Mouse (Mus musculus) lung, embryonic 15.5 days (tissue): ENCODE data around the gene Oscar. TPM values are rescaled to one million over a fixed set of nuclear protein-coding genes. Genes with fewer than 3 reads are reported as not detected.
A peak's percentile ranks its signal among the peaks of the same experiment; 100 is the strongest.

Source experiments
- ATAC-seq: fragments of 200-750 bp; cut with Nextera tagmentation; 2 replicates; pipeline ENCODE4 v1.8.0; 2017; ENCODE audit warnings: moderate number of reproducible peaks, borderline replicate concordance; ENCODE audit not compliant: low FRiP score, low TSS enrichment; ENCODE audit errors: extremely low read depth
- H3K27ac ChIP-seq: fragments of 300-500 bp; sonication (generic); 2 replicates; pipeline ENCODE4 v1.5.1; 2015; ENCODE audit warnings: moderate library complexity, mild to moderate bottlenecking, inconsistent platforms
- H3K27me3 ChIP-seq: fragments of 300-500 bp; sonication (generic); 2 replicates; pipeline ENCODE4 v1.6.1; 2015; ENCODE audit warnings: inconsistent platforms
- H3K36me3 ChIP-seq: fragments of 300-500 bp; sonication (generic); 2 replicates; pipeline ENCODE4 v1.6.1; 2015; ENCODE audit warnings: inconsistent platforms
- H3K4me1 ChIP-seq: fragments of 300-500 bp; sonication (generic); 2 replicates; pipeline ENCODE4 v1.6.1; 2015; ENCODE audit warnings: inconsistent platforms
- H3K4me2 ChIP-seq: fragments of 300-500 bp; sonication (generic); 2 replicates; pipeline ENCODE4 v1.6.1; 2015; ENCODE audit warnings: inconsistent platforms, mild to moderate bottlenecking, moderate library complexity
- H3K4me3 ChIP-seq: fragments of 300-500 bp; sonication (generic); 2 replicates; pipeline ENCODE4 v1.5.1; 2015; ENCODE audit warnings: mild to moderate bottlenecking, inconsistent platforms
- H3K9ac ChIP-seq: fragments of 300-500 bp; sonication (generic); 2 replicates; pipeline ENCODE4 v1.6.1; 2015; ENCODE audit warnings: inconsistent platforms
- H3K9me3 ChIP-seq: fragments of 300-500 bp; sonication (generic); 2 replicates; pipeline ENCODE4 v1.6.1; 2016; ENCODE audit warnings: inconsistent platforms
- WGBS: fragments of 180-500 bp; shearing (Covaris S2); methylation state at CpG from one replicate; pipeline ENCODE4 v1.1.7; 2015; 5-methylcytosine and 5-hydroxymethylcytosine counted together
- polyA plus RNA-seq: library from polyadenylated mRNA; unstranded; fragments of >200 nt; fragmentation: Nextera tagmentation; extraction: Ambion mirVana; gene quantifications from 2 replicates; pipeline ENCODE4 v1.2.1, GENCODE M21; 2015

The Oscar gene
- polyA plus RNA-seq, 1 experiment from 2014 or later, result 0.10 TPM

GRCm38 (mm10) chr7:3643412-3643811, 27.5 kb upstream of the Oscar start:
- H3K4me2 ChIP-seq, result peak overlapping the region; percentile 64; the same call in 1 of the 2 replicates

GRCm38 (mm10) chr7:3630478-3630815, 14.5 kb upstream of the Oscar start:
- Histone ChIP-seq H3K27me3 (no peaks in the 10 kb centered on the region), H3K4me3 (peak overlapping the region; percentile 76), H3K4me1 (peaks cover 23% of the 10 kb centered on the region), H3K36me3 (peaks cover 38% of the 10 kb centered on the region), H3K4me2 (peak overlapping the region; percentile 95), H3K27ac (no peak overlapping the region), H3K9ac (peak overlapping the region; percentile 78), H3K9me3 (no peaks in the 10 kb centered on the region)
- WGBS, result 54% methylated on average over 3 of the region's 3 CpGs
- no peak for ATAC-seq

More at GRCm38 (mm10) chr7:3643412-3643811, 27.5 kb upstream of the Oscar start:
- H3K36me3 ChIP-seq, result peaks cover 34% of the 10 kb centered on the region
- H3K9me3 ChIP-seq, result no peaks in the 10 kb centered on the region
- no peak for ATAC-seq
- no peak overlapping the region for H3K4me3 ChIP-seq
- H3K4me1 ChIP-seq, result peaks cover 29% of the 10 kb centered on the region
- 64% methylated on average over 5 of the region's 5 CpGs for WGBS
- no peaks in the 10 kb centered on the region for H3K27me3 ChIP-seq
- H3K27ac ChIP-seq, result no peak overlapping the region
- H3K9ac ChIP-seq, result no peak overlapping the region

GRCm38 (mm10) chr7:3629543-3630477, 13.9 kb upstream of the Oscar start, which contains the start of the genes Tfpt and Prpf31:
Gene Tfpt, minus strand, starts transcription at chr7:3629929.
Gene Prpf31, plus strand, starts transcription at chr7:3629985.
- Histone ChIP-seq H3K9me3 (no peaks in the 10 kb centered on the region), H3K27me3 (no peaks in the 10 kb centered on the region), H3K4me1 (peaks cover 23% of the 10 kb centered on the region), H3K4me2 (peak within 1 kb of the TSS; percentile 95), H3K9ac (peak within 1 kb of the TSS; percentile 78), H3K36me3 (peaks cover 37% of the 10 kb centered on the region), H3K4me3 (peak within 1 kb of the TSS; percentile 76), H3K27ac (peak within 1 kb of the TSS; percentile 87)
- 2% methylated on average over 47 of the region's 47 CpGs for WGBS
- peak; percentile 86 for ATAC-seq

GRCm38 (mm10) chr7:3629030-3629429, 13.1 kb upstream of the Oscar start:
- ATAC-seq, result peak; percentile 51; the same call in 1 of the 2 replicates
- peaks cover 36% of the 10 kb centered on the region for H3K36me3 ChIP-seq
- peak overlapping the region; percentile 78 for H3K9ac ChIP-seq
- H3K4me3 ChIP-seq, result peak overlapping the region; percentile 76
- no peaks in the 10 kb centered on the region for H3K9me3 ChIP-seq
- H3K4me2 ChIP-seq, result peak overlapping the region; percentile 95
- H3K4me1 ChIP-seq, result peaks cover 23% of the 10 kb centered on the region
- no peaks in the 10 kb centered on the region for H3K27me3 ChIP-seq
- WGBS, result 29% methylated on average over 4 of the region's 4 CpGs
- peak overlapping the region; percentile 87; the same call in 1 of the 2 replicates for H3K27ac ChIP-seq

- H3K9me3 ChIP-seq, result no peaks in the 10 kb centered on the region
Measured at GRCm38 (mm10) chr7:3617242-3617995, 1.5 kb upstream of the Oscar start, which contains the start of gene Ndufa3. Gene Ndufa3, plus strand, starts transcription at chr7:3617373.

GRCm38 (mm10) chr7:3616389-3617241, 658 bp upstream of the Oscar start:
- Histone ChIP-seq H3K27ac (no peak overlapping the region), H3K27me3 (no peaks in the 10 kb centered on the region), H3K36me3 (peaks cover 23% of the 10 kb centered on the region; the same call in 1 of the 2 replicates), H3K9ac (no peak overlapping the region), H3K9me3 (no peaks in the 10 kb centered on the region), H3K4me1 (0 out of 2 replicates have a peak, but pooled peaks cover 7% of the 10 kb centered on the region), H3K4me2 (peak overlapping the region; percentile 71; the same call in 1 of the 2 replicates), H3K4me3 (peak overlapping the region; percentile 74)
- ATAC-seq, result peak; percentile 6; the same call in 1 of the 2 replicates
- WGBS, result 41% methylated on average over 6 of the region's 6 CpGs

More at GRCm38 (mm10) chr7:3617242-3617995, 1.5 kb upstream of the Oscar start, which contains the start of gene Ndufa3:
- peaks cover 30% of the 10 kb centered on the region for H3K36me3 ChIP-seq
- WGBS, result 2% methylated on average over 30 of the region's 32 CpGs
- H3K4me1 ChIP-seq, result 0 out of 2 replicates have a peak, but pooled peaks cover 7% of the 10 kb centered on the region
- H3K9ac ChIP-seq, result peak within 1 kb of the TSS; percentile 79
- peak; percentile 95 for ATAC-seq
- H3K27me3 ChIP-seq, result no peaks in the 10 kb centered on the region
- peak within 1 kb of the TSS; percentile 74 for H3K4me3 ChIP-seq
- H3K27ac ChIP-seq, result peak within 1 kb of the TSS; percentile 65
- H3K4me2 ChIP-seq, result peak within 1 kb of the TSS; percentile 71

GRCm38 (mm10) chr7:3614021-3614420, 1.9 kb downstream of the Oscar start:
- Histone ChIP-seq H3K9ac (no peak overlapping the region), H3K27me3 (no peaks in the 10 kb centered on the region), H3K4me2 (no peak overlapping the region), H3K4me1 (0 out of 2 replicates have a peak, but pooled peaks cover 7% of the 10 kb centered on the region), H3K9me3 (no peaks in the 10 kb centered on the region), H3K4me3 (no peak overlapping the region), H3K27ac (no peak overlapping the region), H3K36me3 (0 out of 2 replicates have a peak, but pooled peaks cover under 1% of the 10 kb centered on the region)
- ATAC-seq, result no peak
- 68% methylated on average over 3 of the region's 3 CpGs for WGBS

- H3K27me3 ChIP-seq, result no peaks in the 10 kb centered on the region
- no peaks in the 10 kb centered on the region for H3K36me3 ChIP-seq
- 83% methylated on average over 13 of the region's 13 CpGs for WGBS
- no peak overlapping the region for H3K4me3 ChIP-seq
- no peaks in the 10 kb centered on the region for H3K9me3 ChIP-seq
- H3K4me2 ChIP-seq, result no peak overlapping the region
- no peak overlapping the region for H3K27ac ChIP-seq
- H3K9ac ChIP-seq, result no peak overlapping the region
- no peak for ATAC-seq
- H3K4me1 ChIP-seq, result no peaks in the 10 kb centered on the region
Measured at GRCm38 (mm10) chr7:3611006-3611405, 5.0 kb downstream of the Oscar start.

GRCm38 (mm10) chr7:3610437-3610836, 5.5 kb downstream of the Oscar start:
- WGBS, result 77% methylated on average over 3 of the region's 3 CpGs
- no peak for ATAC-seq
- H3K9ac ChIP-seq, result no peak overlapping the region
- H3K27ac ChIP-seq, result no peak overlapping the region
- H3K9me3 ChIP-seq, result no peaks in the 10 kb centered on the region
- no peak overlapping the region for H3K4me2 ChIP-seq
- no peaks in the 10 kb centered on the region for H3K36me3 ChIP-seq
- no peaks in the 10 kb centered on the region for H3K4me1 ChIP-seq
- H3K27me3 ChIP-seq, result no peaks in the 10 kb centered on the region
- no peak overlapping the region for H3K4me3 ChIP-seq

- 57% methylated on average over 3 of the region's 3 CpGs for WGBS
- H3K9ac ChIP-seq, result no peak overlapping the region
- H3K27me3 ChIP-seq, result no peaks in the 10 kb centered on the region
- H3K4me1 ChIP-seq, result no peaks in the 10 kb centered on the region
- no peak overlapping the region for H3K27ac ChIP-seq
- H3K4me2 ChIP-seq, result no peak overlapping the region
- H3K36me3 ChIP-seq, result no peaks in the 10 kb centered on the region
- no peak for ATAC-seq
- H3K9me3 ChIP-seq, result no peaks in the 10 kb centered on the region
- no peak overlapping the region for H3K4me3 ChIP-seq
Measured at GRCm38 (mm10) chr7:3609082-3609481, 6.9 kb downstream of the Oscar start.

- no peak overlapping the region for H3K27ac ChIP-seq
Measured at GRCm38 (mm10) chr7:3608668-3609067, 7.3 kb downstream of the Oscar start.

More at GRCm38 (mm10) chr7:3608668-3609067, 7.3 kb downstream of the Oscar start:
- H3K4me3 ChIP-seq, result no peak overlapping the region
- no peaks in the 10 kb centered on the region for H3K36me3 ChIP-seq
- no peak overlapping the region for H3K4me2 ChIP-seq
- H3K9ac ChIP-seq, result no peak overlapping the region
- no peaks in the 10 kb centered on the region for H3K27me3 ChIP-seq
- H3K9me3 ChIP-seq, result no peaks in the 10 kb centered on the region
- WGBS, result 82% methylated on average over 3 of the region's 3 CpGs
- no peaks in the 10 kb centered on the region for H3K4me1 ChIP-seq
- ATAC-seq, result no peak
